Comparison of ENCODE assay signal across 8 mouse cellular contexts in genomic region chr9:110533645-110534044, GRCm38 (mm10). TPM values are rescaled to one million over a fixed set of nuclear protein-coding genes. Genes with fewer than 3 reads are reported as not detected.
DNase-seq lines count a peak whose midpoint lies in the region; ATAC-seq lines count a peak whose summit lies in the region.

No protein-coding gene starts in this region.

- H3K4me1 ChIP-seq in kidney, embryonic 15.5 days, result peaks cover 27% of the 10 kb centered on the region
- H3K4me1 ChIP-seq in hindbrain, embryonic 10.5 days (replicated peaks), result peaks cover 29% of the 10 kb centered on the region
- H3K4me1 ChIP-seq in midbrain, embryonic 15.5 days, result peaks cover 36% of the 10 kb centered on the region

- H3K27me3 ChIP-seq in kidney, embryonic 15.5 days, result no peaks in the 10 kb centered on the region
- no peaks in the 10 kb centered on the region for H3K27me3 ChIP-seq in hindbrain, embryonic 10.5 days (ENCODE audit: insufficient read depth, poor library complexity, severe bottlenecking)
- no peaks in the 10 kb centered on the region for H3K27me3 ChIP-seq in midbrain, embryonic 15.5 days (replicated peaks)

- 24% methylated on average over 5 of the region's 5 CpGs for WGBS in kidney, embryonic 15.5 days
- 58% methylated on average over 5 of the region's 5 CpGs for WGBS in hindbrain, embryonic 10.5 days
- WGBS in midbrain, embryonic 15.5 days, result 34% methylated on average over 5 of the region's 5 CpGs

- no peaks in the 10 kb centered on the region for H3K9me3 ChIP-seq in kidney, embryonic 15.5 days (replicated peaks)
- no peaks in the 10 kb centered on the region for H3K9me3 ChIP-seq in hindbrain, embryonic 10.5 days
- no peaks in the 10 kb centered on the region for H3K9me3 ChIP-seq in midbrain, embryonic 15.5 days

- peak overlapping the region; percentile 97 for H3K9ac ChIP-seq in kidney, embryonic 15.5 days
- peak overlapping the region; percentile 100 for H3K9ac ChIP-seq in midbrain, embryonic 15.5 days

- ATAC-seq in kidney, embryonic 15.5 days (replicated peaks; ENCODE audit: low FRiP score), result no peak
- no peak for ATAC-seq in midbrain, embryonic 15.5 days (replicated peaks)

- H3K36me3 ChIP-seq in kidney, embryonic 15.5 days, result peaks cover 12% of the 10 kb centered on the region
- H3K36me3 ChIP-seq in hindbrain, embryonic 10.5 days, result peaks cover 33% of the 10 kb centered on the region
- H3K36me3 ChIP-seq in midbrain, embryonic 15.5 days (replicated peaks), result no peaks in the 10 kb centered on the region

- peak overlapping the region; percentile 66 for H3K4me2 ChIP-seq in kidney, embryonic 15.5 days
- peak overlapping the region; percentile 74 for H3K4me2 ChIP-seq in midbrain, embryonic 15.5 days

- DNase-seq in kidney, adult 8-10 months, result no peak
- DNase-seq in MEL-GATA-1-ER (ENCODE audit: extremely low read depth, low read depth), result peak; percentile 13
- DNase-seq in hindbrain, embryonic 10.5 days (ENCODE audit: low spot score), result no peak
- DNase-seq in right cerebral cortex, postnatal 25 days, result no peak
- no peak for DNase-seq in right cerebral cortex, postnatal 10 days (ENCODE audit: low spot score in 2 of 2)
- no peak for DNase-seq in cerebellum, adult 11-12 months

- peak overlapping the region; percentile 100 for H3K4me3 ChIP-seq in kidney, embryonic 15.5 days (replicated peaks)
- H3K4me3 ChIP-seq in hindbrain, embryonic 10.5 days, result peak overlapping the region; percentile 99
- peak overlapping the region; percentile 99 for H3K4me3 ChIP-seq in midbrain, embryonic 15.5 days

- H3K27ac ChIP-seq in kidney, embryonic 15.5 days, result 0 out of 2 replicates have a peak overlapping the region, but pooled peaks have one; percentile 100
- H3K27ac ChIP-seq in hindbrain, embryonic 10.5 days, result peak overlapping the region; percentile 100
- H3K27ac ChIP-seq in midbrain, embryonic 15.5 days, result peak overlapping the region; percentile 99; the same call in 1 of the 2 replicates

RNA-seq across cellular contexts. Expression of gene Setd2, which starts 1.2 kb away (rescaled TPM):
- 33.8 and 36.2 TPM in 2 replicates for polyA plus RNA-seq in kidney, embryonic 15.5 days (2015; fragmentation: Nextera tagmentation; extraction: Ambion mirVana)
- 26.2 and 33.6 TPM in 2 replicates for polyA plus RNA-seq in hindbrain, embryonic 10.5 days (2016; fragmentation: Nextera tagmentation; extraction: Ambion mirVana)
- 36.3 and 37.4 TPM in 2 replicates for polyA plus RNA-seq in midbrain, embryonic 15.5 days (2015; fragmentation: Nextera tagmentation; extraction: Ambion mirVana)

RNA-seq across cellular contexts. Expression of gene Kif9, which starts 56.9 kb away (rescaled TPM):
- 0.82 and 1.5 TPM in 2 replicates for polyA plus RNA-seq in kidney, embryonic 15.5 days (2015; fragmentation: Nextera tagmentation; extraction: Ambion mirVana)
- 2.1 and 3.1 TPM in 2 replicates for polyA plus RNA-seq in hindbrain, embryonic 10.5 days (2016; fragmentation: Nextera tagmentation; extraction: Ambion mirVana)
- 4.6 and 4.8 TPM in 2 replicates for polyA plus RNA-seq in midbrain, embryonic 15.5 days (2015; fragmentation: Nextera tagmentation; extraction: Ambion mirVana)

RNA-seq across cellular contexts. Expression of gene Klhl18, which starts 57.2 kb away (rescaled TPM):
- polyA plus RNA-seq in kidney, embryonic 15.5 days (2015; fragmentation: Nextera tagmentation; extraction: Ambion mirVana), result 8.9 and 10.5 TPM in 2 replicates
- 11.0 and 11.8 TPM in 2 replicates for polyA plus RNA-seq in hindbrain, embryonic 10.5 days (2016; fragmentation: Nextera tagmentation; extraction: Ambion mirVana)
- polyA plus RNA-seq in midbrain, embryonic 15.5 days (2015; fragmentation: Nextera tagmentation; extraction: Ambion mirVana), result 27.9 and 29.0 TPM in 2 replicates
